Mouse (Mus musculus): ENCODE measurements around the gene Fhl1. TPM values are rescaled to one million over a fixed set of nuclear protein-coding genes. Genes with fewer than 3 reads are reported as not detected.

Gene Fhl1
- total RNA-seq, 2 experiments from 2014 or later: 137 to 186 TPM

Other genes with a start within 250 kb of the Fhl1 start
- not detected for gene Gm10477, start 207.0 kb upstream of the Fhl1 start, total RNA-seq (2021)
- not detected for gene Gm648, start 182.2 kb upstream of the Fhl1 start, total RNA-seq (2021)
- 10 to 100 TPM; 27.4 TPM for gene Mmgt1, start 133.7 kb upstream of the Fhl1 start, total RNA-seq (2021)
- gene Slc9a6, start 122.0 kb upstream of the Fhl1 start, total RNA-seq (2021): 10 to 100 TPM; 14.7 to 17.1 TPM
- 1 to 10 TPM; 1.7 to 2.1 TPM for gene Map7d3, start 90.5 kb downstream of the Fhl1 start, total RNA-seq (2021)
- not detected for gene Adgrg4, start 138.4 kb downstream of the Fhl1 start, total RNA-seq (2021)